2 mouse cellular contexts compared by ENCODE assay signal in the genomic region with DNA sequence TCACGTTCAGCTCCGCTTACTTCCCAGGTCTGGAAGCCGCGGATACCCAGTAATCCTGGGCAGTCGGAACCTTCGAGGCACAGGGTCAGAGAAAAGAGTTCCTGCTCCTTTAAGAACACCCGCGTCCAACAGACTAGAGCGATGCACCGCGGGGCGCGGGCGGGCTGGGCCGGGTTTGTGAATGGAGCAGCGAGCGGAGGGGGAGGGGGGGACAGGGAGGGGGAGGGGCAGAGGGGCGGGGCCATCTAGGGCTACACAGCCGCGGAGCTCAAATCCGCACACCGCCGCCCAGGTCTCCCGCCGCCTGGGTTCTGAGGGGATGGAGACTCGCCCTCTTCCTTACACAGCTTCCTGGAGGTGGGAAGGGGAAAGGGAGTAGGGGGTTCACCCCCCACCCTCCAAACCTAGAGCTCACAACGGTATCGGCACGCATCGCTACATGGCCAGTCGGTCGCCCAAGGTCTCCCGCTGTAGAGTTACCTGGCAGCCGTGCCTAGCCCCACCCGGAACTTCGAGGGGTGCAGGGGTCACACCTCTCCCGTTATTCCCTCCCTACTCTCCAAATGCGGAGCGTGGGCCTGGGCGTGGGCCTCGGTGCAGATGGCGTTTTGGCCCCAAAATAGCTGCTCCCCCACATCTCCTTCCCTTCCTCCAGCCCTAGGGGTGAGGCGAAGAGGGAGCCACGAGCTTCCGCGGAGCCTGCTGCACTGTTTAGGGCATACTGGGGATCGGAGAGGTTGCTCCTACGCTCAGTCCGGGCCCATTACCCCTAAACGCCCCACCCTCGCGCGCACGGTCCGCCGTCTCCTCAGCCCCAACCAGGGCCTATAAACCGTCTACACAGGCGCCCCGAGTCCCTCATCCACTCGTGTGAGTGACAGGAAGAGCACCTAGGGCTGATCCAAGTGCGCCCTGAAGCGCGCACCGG.
TF ChIP-seq lines count a peak whose summit lies in the region.

No protein-coding gene starts in this region.

TF ChIP-seq in C2C12, 6 proteins besides CTCF, POLR2A, EP300 and RAD21:
- TF ChIP-seq FOSL1 (IDR thresholded peaks at IDR 0.05; ENCODE audit: insufficient read depth, low read length, poor library complexity, severe bottlenecking): no peak
- TF ChIP-seq MYOD1 (IDR thresholded peaks at IDR 0.05; ENCODE audit: control insufficient read depth, insufficient read length, low read depth): no peak
- no peak for TF ChIP-seq CEBPB (IDR thresholded peaks at IDR 0.05; ENCODE audit: low read depth)
- TF ChIP-seq MAX (IDR thresholded peaks at IDR 0.05): no peak
- no peak for TF ChIP-seq MYOG (IDR thresholded peaks at IDR 0.05; ENCODE audit: control insufficient read depth, extremely low read depth, insufficient read length)
- no peak for TF ChIP-seq USF1 (IDR thresholded peaks at IDR 0.05; ENCODE audit: low read depth)

TF ChIP-seq in ES-E14, 5 proteins besides CTCF, POLR2A, EP300 and RAD21 (continued from another document):
- TF ChIP-seq CHD2 (IDR thresholded peaks at IDR 0.05; ENCODE audit: low read depth, low read length): no peak
